Mouse (Mus musculus) liver, postnatal 0 days (tissue): ENCODE data around the gene AW209491.

ENCODE experiments used
- CTCF ChIP-seq: sonication (generic); IDR thresholded peaks from 2 replicates; pipeline ENCODE4 v1.5.1; 2016; ENCODE audit warnings: antibody characterized with exemption, low read depth
- EP300 ChIP-seq: IDR thresholded peaks from 2 replicates; pipeline ENCODE4 v1.6.1; 2016; ENCODE audit warnings: antibody characterized with exemption, low read depth, mild to moderate bottlenecking

- TF ChIP-seq CTCF (no peak), EP300 (no peak)
These were observed 16.9 kb upstream of the AW209491 start, which contains the start of the genes Mrpl32 and Psma2 for GRCm38 (mm10) chr13:14612926-14613529.
